Mouse (Mus musculus) embryo, embryonic 9.5 days (tissue): Measurements from ENCODE around the gene Rhob.

ENCODE experiments used
- DNase-seq: peaks from one replicate; pipeline ENCODE4 v3.0.0-alpha.2; 2017; ENCODE audit errors: extremely low spot score

Rhob gene

GRCm38 (mm10) chr12:8504131-8504530 is 4.3 kb upstream of the Rhob start:
- DNase-seq = no peak

DNA sequence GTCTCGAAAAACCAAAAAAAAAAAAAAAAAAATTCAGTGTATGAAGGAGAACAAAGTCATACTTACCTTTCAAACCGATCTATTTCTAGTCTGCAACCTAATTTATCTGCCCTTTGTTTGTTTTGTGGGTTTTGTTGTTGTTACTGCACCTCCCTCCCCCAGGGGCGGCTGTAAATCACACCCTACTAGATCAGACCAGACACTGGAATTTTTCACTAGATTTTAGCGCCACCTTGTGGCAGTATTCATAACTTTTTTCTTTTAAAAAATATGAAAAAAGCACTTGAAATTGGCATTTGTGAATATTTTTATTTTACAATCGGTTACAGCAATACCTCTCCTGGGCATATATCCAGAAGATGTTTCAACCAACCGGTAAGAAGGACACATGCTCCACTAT is 2.7 kb upstream of the Rhob start:
- peak; percentile 68 for DNase-seq

DNA sequence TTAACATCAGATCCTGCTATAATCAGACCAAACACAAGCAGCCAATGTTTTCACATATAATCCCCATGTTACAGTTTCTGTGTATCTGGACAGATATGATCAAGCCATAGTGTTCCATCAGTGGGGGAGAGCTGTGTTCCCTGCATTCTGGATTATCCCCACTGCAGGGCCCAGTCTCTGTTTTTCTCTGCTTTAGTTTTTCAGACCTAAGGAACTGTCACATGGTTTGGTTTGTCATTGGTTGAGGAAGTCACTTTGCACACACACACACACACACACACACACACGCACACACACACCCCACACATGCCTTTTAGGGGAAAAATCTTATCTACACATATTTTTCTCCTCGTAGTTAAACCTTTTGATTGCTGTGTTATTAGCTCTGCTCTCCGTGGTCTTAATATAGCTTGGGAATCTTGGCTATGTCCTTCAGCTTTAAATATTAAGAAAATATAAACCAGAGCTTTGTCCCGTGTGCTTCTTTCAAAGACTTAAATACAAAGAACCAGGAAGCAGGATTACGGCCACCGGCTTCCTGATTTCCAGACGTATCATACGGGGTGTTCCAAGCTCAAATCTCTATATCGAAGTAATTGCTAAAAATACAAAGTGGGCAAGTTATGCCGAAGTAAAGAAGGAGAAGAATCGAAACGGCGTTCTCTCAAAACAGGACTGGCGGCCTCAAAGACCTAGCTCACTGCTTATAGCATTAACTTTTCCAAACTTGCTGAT is 1.9 kb upstream of the Rhob start:
- no peak for DNase-seq

- DNase-seq = no peak
Observed at GRCm38 (mm10) chr12:8500597-8501570, 1.1 kb upstream of the Rhob start.

GRCm38 (mm10) chr12:8499001-8499870 is 573 bp downstream of the Rhob start:
- peak; percentile 75 for DNase-seq

DNA sequence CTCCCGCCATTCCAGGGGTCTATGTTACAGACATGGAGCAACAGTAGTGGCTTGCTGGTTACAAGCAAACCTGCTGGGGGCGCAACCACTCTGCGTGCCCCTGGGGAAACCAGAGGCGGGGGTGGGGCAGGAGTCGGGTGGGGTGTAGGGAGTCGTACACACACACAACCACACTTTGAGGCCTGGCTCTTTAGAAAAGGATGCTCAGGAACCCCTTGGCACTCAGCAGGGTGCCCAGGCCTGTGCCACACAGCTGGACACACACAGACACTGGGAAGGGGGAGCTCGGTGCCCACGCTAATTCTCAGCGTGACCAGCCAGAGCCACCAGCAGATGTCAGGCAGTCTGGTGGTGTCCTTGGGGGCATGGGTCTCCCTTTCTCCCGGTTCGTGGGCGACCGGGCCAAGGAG is 1.2 kb downstream of the Rhob start:
- DNase-seq = peak; percentile 60

DNA sequence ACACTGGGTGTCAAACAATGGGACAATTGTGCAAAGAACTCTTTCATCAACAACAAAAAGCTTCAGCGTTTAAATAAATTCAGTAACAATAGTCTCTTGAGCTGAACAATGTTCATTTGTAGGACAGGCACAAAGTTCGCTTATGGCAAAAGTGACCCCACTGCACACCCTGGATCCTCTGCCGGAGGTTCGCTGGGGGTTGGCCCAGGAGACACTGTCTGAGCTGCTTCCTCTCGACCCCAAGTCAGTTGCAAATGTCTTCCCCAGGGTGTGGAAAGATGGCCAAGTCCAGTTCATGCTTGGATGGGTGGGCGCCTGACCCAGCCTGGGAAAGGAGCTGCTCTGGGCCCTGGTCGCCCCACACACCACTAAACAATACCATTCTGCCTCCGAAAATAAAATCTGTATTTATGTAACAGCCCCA is 1.6 kb downstream of the Rhob start:
- no peak for DNase-seq

- no peak for DNase-seq
Observed at GRCm38 (mm10) chr12:8497314-8497706, 2.5 kb downstream of the Rhob start.

DNA sequence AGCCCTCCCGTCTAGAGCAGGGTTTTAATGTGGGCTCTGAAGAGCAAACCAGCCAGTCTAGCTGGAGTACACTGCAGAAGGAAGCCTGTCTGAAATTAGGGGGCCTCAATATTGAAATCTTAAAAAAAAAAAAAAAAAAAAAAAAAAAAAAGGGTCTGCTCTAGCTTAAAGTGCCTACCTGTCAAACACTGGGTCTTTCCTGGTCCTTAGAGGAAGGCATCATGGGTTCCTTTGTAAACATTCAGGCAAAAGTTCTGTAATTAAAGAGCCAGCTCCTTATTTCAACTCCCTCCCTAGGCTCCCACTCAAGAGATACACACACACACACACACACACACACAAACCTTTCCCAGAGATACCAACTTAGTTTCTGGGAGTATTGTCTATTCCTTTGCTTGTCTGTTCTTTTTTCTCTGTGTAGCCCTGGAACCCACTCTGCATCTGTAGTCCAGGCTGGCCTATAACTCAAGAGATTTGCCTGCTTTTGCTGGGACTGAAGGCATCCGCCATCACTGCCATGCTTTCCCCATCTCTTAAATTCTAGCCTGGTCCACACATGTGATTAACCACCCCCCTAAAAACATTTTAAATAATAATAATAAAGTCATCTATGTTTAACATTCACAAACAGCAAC is 3.0 kb downstream of the Rhob start:
- no peak for DNase-seq

- peak; percentile 67 for DNase-seq
Observed at GRCm38 (mm10) chr12:8495881-8496678, 3.7 kb downstream of the Rhob start.

GRCm38 (mm10) chr12:8494675-8495074 is 5.1 kb downstream of the Rhob start:
- DNase-seq = no peak

- no peak for DNase-seq
Observed at GRCm38 (mm10) chr12:8493386-8493785, 6.4 kb downstream of the Rhob start.

- DNase-seq = no peak
Observed at GRCm38 (mm10) chr12:8489098-8489497, 10.7 kb downstream of the Rhob start.

DNA sequence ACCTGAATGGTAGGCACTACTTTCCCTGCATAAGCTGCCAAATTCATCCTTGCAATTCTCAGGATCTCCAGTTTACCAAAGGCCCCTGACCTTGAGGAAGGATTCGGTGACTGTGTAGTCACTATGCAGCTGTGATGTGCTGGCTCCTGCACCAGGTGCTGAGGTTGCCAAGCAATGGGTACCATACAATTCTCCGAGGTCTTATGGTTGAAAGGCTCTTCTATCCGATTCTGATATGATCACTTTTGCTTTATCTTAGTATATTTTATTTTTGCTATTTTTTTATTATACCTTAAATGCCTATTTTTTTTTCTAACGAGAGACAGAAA is 11.2 kb downstream of the Rhob start:
- no peak for DNase-seq

- no peak for DNase-seq
Observed at GRCm38 (mm10) chr12:8487959-8488651, 11.7 kb downstream of the Rhob start.

GRCm38 (mm10) chr12:8487281-8487680 is 12.5 kb downstream of the Rhob start:
- DNase-seq = no peak

GRCm38 (mm10) chr12:8485247-8485646 is 14.6 kb downstream of the Rhob start:
- DNase-seq = no peak

- no peak for DNase-seq
Observed at GRCm38 (mm10) chr12:8482169-8482568, 17.6 kb downstream of the Rhob start.

GRCm38 (mm10) chr12:8474836-8475387 is 24.9 kb downstream of the Rhob start:
- DNase-seq = no peak
